Mouse (Mus musculus) stomach, embryonic 15.5 days (tissue): ENCODE data around the gene Axdnd1. TPM values are rescaled to one million over a fixed set of nuclear protein-coding genes. Genes with fewer than 3 reads are reported as not detected.
A peak's percentile ranks its signal among the peaks of the same experiment; 100 is the strongest.

Experiments
- ATAC-seq: fragments of 200-750 bp; cut with Nextera tagmentation; 2 replicates; pipeline ENCODE4 v1.8.0; 2017; ENCODE audit warnings: low read depth, moderate number of reproducible peaks, moderate TSS enrichment; ENCODE audit not compliant: insufficient read depth, low FRiP score
- H3K27ac ChIP-seq: fragments of 300-500 bp; sonication (generic); 2 replicates; pipeline ENCODE4 v1.5.1; 2015; ENCODE audit warnings: mild to moderate bottlenecking, inconsistent platforms
- H3K27me3 ChIP-seq: fragments of 300-500 bp; sonication (generic); replicated peaks from 2 replicates; pipeline ENCODE4 v1.6.1; 2015; ENCODE audit warnings: inconsistent platforms
- H3K36me3 ChIP-seq: fragments of 300-500 bp; sonication (generic); 2 replicates; pipeline ENCODE4 v1.6.1; 2015; ENCODE audit warnings: inconsistent platforms
- H3K4me1 ChIP-seq: fragments of 300-500 bp; sonication (generic); 2 replicates; pipeline ENCODE4 v1.6.1; 2015; ENCODE audit warnings: inconsistent platforms
- H3K4me2 ChIP-seq: fragments of 300-500 bp; sonication (generic); 2 replicates; pipeline ENCODE4 v1.6.1; 2015; ENCODE audit warnings: mild to moderate bottlenecking, inconsistent platforms
- H3K4me3 ChIP-seq: fragments of 300-500 bp; sonication (generic); replicated peaks from 2 replicates; pipeline ENCODE4 v1.5.1; 2015; ENCODE audit warnings: inconsistent platforms
- H3K9ac ChIP-seq: fragments of 300-500 bp; sonication (generic); 2 replicates; pipeline ENCODE4 v1.6.1; 2015; ENCODE audit warnings: inconsistent platforms
- H3K9me3 ChIP-seq: fragments of 300-500 bp; sonication (generic); 2 replicates; pipeline ENCODE4 v1.6.1; 2016; ENCODE audit warnings: inconsistent platforms
- WGBS: fragments of 180-500 bp; shearing (Covaris S2); methylation state at CpG from one replicate; pipeline ENCODE4 v1.1.7; 2015; 5-methylcytosine and 5-hydroxymethylcytosine counted together
- polyA plus RNA-seq: library from polyadenylated mRNA; unstranded; fragments of >200 nt; fragmentation: Nextera tagmentation; extraction: Ambion mirVana; gene quantifications from 2 replicates; pipeline ENCODE4 v1.2.1, GENCODE M21; 2015

The Axdnd1 gene
- polyA plus RNA-seq = 0.18 TPM in 1 of 2 replicates, not detected in the other

- no peaks in the 10 kb centered on the region for H3K36me3 ChIP-seq
- H3K4me2 ChIP-seq = peak within 1 kb of the TSS; percentile 66
- no peaks in the 10 kb centered on the region for H3K27me3 ChIP-seq
- peak within 1 kb of the TSS; percentile 64 for H3K4me3 ChIP-seq
- peak within 1 kb of the TSS; percentile 87 for H3K27ac ChIP-seq
- H3K9me3 ChIP-seq = no peaks in the 10 kb centered on the region
- H3K9ac ChIP-seq = peak within 1 kb of the TSS; percentile 22; the same call in 1 of the 2 replicates
- peak; percentile 94 for ATAC-seq
- WGBS = under 1% methylated on average over 44 of the region's 44 CpGs
- no peaks in the 10 kb centered on the region; the same call in 1 of the 2 replicates for H3K4me1 ChIP-seq
These were observed at the start of gene Axdnd1 for GRCm38 (mm10) chr1:156420671-156421297. Gene Axdnd1 (minus strand): TSS chr1:156421159.

- H3K4me2 ChIP-seq = peak overlapping the region; percentile 17; the same call in 1 of the 2 replicates
- WGBS = 40% methylated on average over 7 of the region's 7 CpGs
- no peak overlapping the region for H3K9ac ChIP-seq
- H3K4me1 ChIP-seq = 0 out of 2 replicates have a peak, but pooled peaks cover 6% of the 10 kb centered on the region
- no peak overlapping the region for H3K4me3 ChIP-seq
- H3K36me3 ChIP-seq = peaks cover 12% of the 10 kb centered on the region
- no peaks in the 10 kb centered on the region for H3K27me3 ChIP-seq
- 0 out of 2 replicates have a peak, but pooled peaks cover 5% of the 10 kb centered on the region for H3K9me3 ChIP-seq
- peak; percentile 74 for ATAC-seq
- peak overlapping the region; percentile 60 for H3K27ac ChIP-seq
These were observed 49.6 kb upstream of the Axdnd1 start for GRCm38 (mm10) chr1:156470557-156470956.

GRCm38 (mm10) chr1:156468576-156468975, 47.6 kb upstream of the Axdnd1 start:
- H3K27ac ChIP-seq = no peak overlapping the region
- H3K4me3 ChIP-seq = no peak overlapping the region
- no peak for ATAC-seq
- 0 out of 2 replicates have a peak, but pooled peaks cover 5% of the 10 kb centered on the region for H3K9me3 ChIP-seq
- no peaks in the 10 kb centered on the region for H3K27me3 ChIP-seq
- no peak overlapping the region for H3K4me2 ChIP-seq
- WGBS = 75% methylated on average over 3 of the region's 3 CpGs
- H3K36me3 ChIP-seq = peaks cover 13% of the 10 kb centered on the region
- H3K9ac ChIP-seq = no peak overlapping the region
- H3K4me1 ChIP-seq = 0 out of 2 replicates have a peak, but pooled peaks cover 6% of the 10 kb centered on the region

GRCm38 (mm10) chr1:156467655-156468255, 46.8 kb upstream of the Axdnd1 start:
- ATAC-seq = no peak
- WGBS = 76% methylated on average over 12 of the region's 12 CpGs

GRCm38 (mm10) chr1:156464963-156465362, 44.0 kb upstream of the Axdnd1 start:
- WGBS = 62% methylated on average over 9 of the region's 9 CpGs
- Histone ChIP-seq H3K4me2 (no peak overlapping the region), H3K4me1 (0 out of 2 replicates have a peak, but pooled peaks cover 3% of the 10 kb centered on the region), H3K27ac (no peak overlapping the region), H3K9ac (no peak overlapping the region), H3K27me3 (no peaks in the 10 kb centered on the region), H3K4me3 (no peak overlapping the region), H3K36me3 (peaks cover 13% of the 10 kb centered on the region), H3K9me3 (0 out of 2 replicates have a peak, but pooled peaks cover 5% of the 10 kb centered on the region)
- no peak for ATAC-seq

More at GRCm38 (mm10) chr1:156467655-156468255, 46.8 kb upstream of the Axdnd1 start:
- Histone ChIP-seq H3K36me3 (peaks cover 13% of the 10 kb centered on the region), H3K27ac (no peak overlapping the region; the same call in 1 of the 2 replicates), H3K9ac (no peak overlapping the region), H3K4me3 (no peak overlapping the region), H3K27me3 (no peaks in the 10 kb centered on the region), H3K4me2 (no peak overlapping the region), H3K9me3 (0 out of 2 replicates have a peak, but pooled peaks cover 5% of the 10 kb centered on the region), H3K4me1 (0 out of 2 replicates have a peak, but pooled peaks cover 6% of the 10 kb centered on the region)

GRCm38 (mm10) chr1:156463981-156464853, 43.3 kb upstream of the Axdnd1 start:
- 0 out of 2 replicates have a peak, but pooled peaks cover 3% of the 10 kb centered on the region for H3K4me1 ChIP-seq
- 75% methylated on average over 8 of the region's 8 CpGs for WGBS
- H3K9me3 ChIP-seq = 0 out of 2 replicates have a peak, but pooled peaks cover 1% of the 10 kb centered on the region
- H3K27ac ChIP-seq = no peak overlapping the region
- no peak for ATAC-seq
- H3K36me3 ChIP-seq = peaks cover 11% of the 10 kb centered on the region
- no peak overlapping the region for H3K9ac ChIP-seq
- no peak overlapping the region for H3K4me2 ChIP-seq
- H3K4me3 ChIP-seq = no peak overlapping the region
- no peaks in the 10 kb centered on the region for H3K27me3 ChIP-seq

- no peak overlapping the region for H3K9ac ChIP-seq
- 58% methylated on average over 12 of the region's 12 CpGs for WGBS
- H3K9me3 ChIP-seq = no peaks in the 10 kb centered on the region
- H3K4me1 ChIP-seq = 0 out of 2 replicates have a peak, but pooled peaks cover 3% of the 10 kb centered on the region
- H3K4me3 ChIP-seq = no peak overlapping the region
- H3K27ac ChIP-seq = no peak overlapping the region
- peaks cover 11% of the 10 kb centered on the region for H3K36me3 ChIP-seq
- no peaks in the 10 kb centered on the region for H3K27me3 ChIP-seq
- H3K4me2 ChIP-seq = no peak overlapping the region
- ATAC-seq = no peak
These were observed 41.5 kb upstream of the Axdnd1 start for GRCm38 (mm10) chr1:156462273-156462991.

- 88% methylated on average over 6 of the region's 6 CpGs for WGBS
- H3K27me3 ChIP-seq = no peaks in the 10 kb centered on the region
- H3K27ac ChIP-seq = no peak overlapping the region
- H3K4me2 ChIP-seq = no peak overlapping the region
- H3K9me3 ChIP-seq = no peaks in the 10 kb centered on the region
- no peak overlapping the region for H3K9ac ChIP-seq
- H3K4me3 ChIP-seq = no peak overlapping the region
- ATAC-seq = no peak
- 0 out of 2 replicates have a peak, but pooled peaks cover 3% of the 10 kb centered on the region for H3K4me1 ChIP-seq
- H3K36me3 ChIP-seq = peaks cover 5% of the 10 kb centered on the region
These were observed 40.1 kb upstream of the Axdnd1 start for GRCm38 (mm10) chr1:156461036-156461435.

GRCm38 (mm10) chr1:156460216-156460615, 39.3 kb upstream of the Axdnd1 start:
- H3K4me2 ChIP-seq = no peak overlapping the region
- H3K9ac ChIP-seq = no peak overlapping the region
- H3K4me3 ChIP-seq = no peak overlapping the region
- H3K36me3 ChIP-seq = no peaks in the 10 kb centered on the region
- H3K27me3 ChIP-seq = no peaks in the 10 kb centered on the region
- H3K4me1 ChIP-seq = 0 out of 2 replicates have a peak, but pooled peaks cover 3% of the 10 kb centered on the region
- no peaks in the 10 kb centered on the region for H3K9me3 ChIP-seq
- 0 out of 2 replicates have a peak, but pooled peaks have one; percentile 17 for ATAC-seq
- H3K27ac ChIP-seq = peak overlapping the region; percentile 1; the same call in 1 of the 2 replicates
- 88% methylated on average over 4 of the region's 4 CpGs for WGBS

- Histone ChIP-seq H3K4me2 (no peak overlapping the region), H3K27ac (peak overlapping the region; percentile 1; the same call in 1 of the 2 replicates), H3K4me3 (no peak overlapping the region), H3K9ac (no peak overlapping the region), H3K27me3 (no peaks in the 10 kb centered on the region), H3K9me3 (no peaks in the 10 kb centered on the region), H3K4me1 (0 out of 2 replicates have a peak, but pooled peaks cover 3% of the 10 kb centered on the region), H3K36me3 (no peaks in the 10 kb centered on the region)
- WGBS = 57% methylated on average over 3 of the region's 3 CpGs
- no peak for ATAC-seq
These were observed 38.7 kb upstream of the Axdnd1 start for GRCm38 (mm10) chr1:156459690-156460089.
